ENCODE assay signal across 13 mouse cellular contexts in the genomic region with DNA sequence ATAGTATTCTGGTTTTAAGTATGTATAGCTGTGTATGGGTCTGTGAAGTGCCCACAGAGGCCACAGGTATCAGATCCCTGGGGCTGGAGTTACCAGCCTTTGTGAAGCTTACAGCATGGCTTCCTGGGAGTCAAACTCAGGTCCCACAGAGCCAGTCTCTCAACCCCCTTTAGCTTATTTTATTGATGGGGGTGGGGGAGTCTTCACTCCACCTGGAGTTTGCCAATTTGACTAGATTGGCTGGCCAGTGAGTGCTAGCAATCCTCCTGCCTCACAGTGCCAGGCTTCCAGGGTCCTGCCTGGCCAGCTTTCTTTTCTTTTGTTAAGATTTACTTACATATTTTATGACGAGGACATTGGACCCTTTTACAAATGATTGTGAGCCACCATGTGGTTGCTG. TPM values are rescaled to one million over a fixed set of nuclear protein-coding genes. Genes with fewer than 3 reads are reported as not detected.
DNase-seq lines count a peak whose midpoint lies in the region; ATAC-seq and TF ChIP-seq lines count a peak whose summit lies in the region.
"Had no signal": no experiment of that assay in that cellular context is flagged by ENCODE, and none has a peak within 500 bp of the region (broad histone marks: within the 10 kb centered on the region; RNA-seq: fewer than 3 reads in every experiment).

No protein-coding gene starts in this region.

- TF ChIP-seq POLR2A in limb, embryonic 14.5 days (IDR thresholded peaks at IDR 0.05; ENCODE audit: borderline replicate concordance, extremely low read depth, insufficient read depth, insufficient read length): no peak

- no peak overlapping the region for H3K4me2 ChIP-seq in forebrain, embryonic 12.5 days
- H3K4me2 ChIP-seq in forebrain, embryonic 11.5 days (ENCODE audit: low read depth, low read length, severe bottlenecking): no peak overlapping the region
- peak overlapping the region; percentile 80; the same call in 1 of the 2 replicates for H3K4me2 ChIP-seq in lung, embryonic 15.5 days
- 0 out of 2 replicates have a peak overlapping the region, but pooled peaks have one; percentile 66 for H3K4me2 ChIP-seq in limb, embryonic 14.5 days (replicated peaks; ENCODE audit: low read depth, low read length, severe bottlenecking)

- DNase-seq in forebrain, embryonic 11.5 days (ENCODE audit: low spot score): no peak
- DNase-seq in lung, postnatal 25 days (ENCODE audit: low spot score): no peak
- DNase-seq in limb, embryonic 14.5 days (ENCODE audit: low spot score): no peak
- DNase-seq in layer of hippocampus, postnatal 10 days (ENCODE audit: low spot score in 2 of 2): no peak
- no peak for DNase-seq in embryo, embryonic 10 days (ENCODE audit: low spot score)
- DNase-seq in left cerebral cortex, postnatal 14 days (ENCODE audit: low spot score in 2 of 2): no peak
- DNase-seq: B cell, adult 2 months; cerebellum, adult 2 months had no signal

- no peak for ATAC-seq in forebrain, embryonic 12.5 days (ENCODE audit: low FRiP score)
- ATAC-seq in forebrain, embryonic 11.5 days (replicated peaks; ENCODE audit: low FRiP score): no peak
- no peak for ATAC-seq in lung, embryonic 15.5 days (ENCODE audit: borderline replicate concordance, extremely low read depth, low FRiP score, low TSS enrichment)
- no peak for ATAC-seq in limb, embryonic 14.5 days (ENCODE audit: low FRiP score, low read depth)
- ATAC-seq: activated CD4-positive, CD25-positive, alpha-beta regulatory T cell, adult 4 months had no signal

- no peaks in the 10 kb centered on the region for H3K9me3 ChIP-seq in forebrain, embryonic 12.5 days
- no peaks in the 10 kb centered on the region for H3K9me3 ChIP-seq in forebrain, embryonic 11.5 days (ENCODE audit: control insufficient read depth, low read length)
- no peaks in the 10 kb centered on the region for H3K9me3 ChIP-seq in lung, embryonic 15.5 days
- H3K9me3 ChIP-seq in limb, embryonic 14.5 days (ENCODE audit: control insufficient read depth, low read length): no peaks in the 10 kb centered on the region
- H3K9me3 ChIP-seq: G1E; limb, embryonic 15.5 days had no signal

- peaks cover 8% of the 10 kb centered on the region; the same call in 1 of the 2 replicates for H3K27me3 ChIP-seq in forebrain, embryonic 12.5 days
- no peaks in the 10 kb centered on the region for H3K27me3 ChIP-seq in forebrain, embryonic 11.5 days (ENCODE audit: control insufficient read depth, insufficient read depth, low read length)
- H3K27me3 ChIP-seq in lung, embryonic 15.5 days: no peaks in the 10 kb centered on the region
- no peaks in the 10 kb centered on the region for H3K27me3 ChIP-seq in limb, embryonic 14.5 days (ENCODE audit: control insufficient read depth, insufficient read depth, low read length)
- H3K27me3 ChIP-seq: limb, embryonic 15.5 days had no signal

- H3K4me1 ChIP-seq in forebrain, embryonic 12.5 days: peaks cover 50% of the 10 kb centered on the region
- H3K4me1 ChIP-seq in forebrain, embryonic 11.5 days (replicated peaks; ENCODE audit: control insufficient read depth, insufficient read depth, low read length): peaks cover 12% of the 10 kb centered on the region; the same call in 1 of the 2 replicates
- peaks cover 38% of the 10 kb centered on the region for H3K4me1 ChIP-seq in lung, embryonic 15.5 days
- H3K4me1 ChIP-seq in limb, embryonic 14.5 days (ENCODE audit: control insufficient read depth, insufficient read depth, low read length): peaks cover 14% of the 10 kb centered on the region

- WGBS in forebrain, embryonic 12.5 days: 64% methylated on average over 1 of the region's 1 CpGs
- WGBS in forebrain, embryonic 11.5 days: 53% methylated on average over 1 of the region's 1 CpGs
- WGBS in lung, embryonic 15.5 days: 44% methylated on average over 1 of the region's 1 CpGs
- 55% methylated on average over 1 of the region's 1 CpGs for WGBS in limb, embryonic 14.5 days

- no peak overlapping the region for H3K9ac ChIP-seq in forebrain, embryonic 12.5 days
- no peak overlapping the region for H3K9ac ChIP-seq in forebrain, embryonic 11.5 days (ENCODE audit: low read length)
- H3K9ac ChIP-seq in lung, embryonic 15.5 days: no peak overlapping the region
- no peak overlapping the region for H3K9ac ChIP-seq in limb, embryonic 14.5 days (ENCODE audit: low read depth, low read length, severe bottlenecking)

- intact Hi-C loops in left cerebral cortex, postnatal 14 days (cut with DNase I): no loop called here

- peak overlapping the region; percentile 93; the same call in 1 of the 2 replicates for H3K27ac ChIP-seq in forebrain, embryonic 12.5 days
- H3K27ac ChIP-seq in forebrain, embryonic 11.5 days (ENCODE audit: low read depth, low read length): no peak overlapping the region
- H3K27ac ChIP-seq in lung, embryonic 15.5 days: no peak overlapping the region
- H3K27ac ChIP-seq in limb, embryonic 14.5 days (replicated peaks; ENCODE audit: low read depth, low read length): no peak overlapping the region

- no peak overlapping the region for H3K4me3 ChIP-seq in forebrain, embryonic 12.5 days (replicated peaks)
- no peak overlapping the region for H3K4me3 ChIP-seq in forebrain, embryonic 11.5 days (ENCODE audit: low read depth, low read length)
- no peak overlapping the region for H3K4me3 ChIP-seq in lung, embryonic 15.5 days
- no peak overlapping the region; the same call in 1 of the 2 replicates for H3K4me3 ChIP-seq in limb, embryonic 14.5 days (replicated peaks; ENCODE audit: low read length)

- peaks cover 5% of the 10 kb centered on the region; the same call in 1 of the 2 replicates for H3K36me3 ChIP-seq in forebrain, embryonic 12.5 days (replicated peaks)
- no peaks in the 10 kb centered on the region for H3K36me3 ChIP-seq in forebrain, embryonic 11.5 days (ENCODE audit: control insufficient read depth, insufficient read depth, low read length)
- no peaks in the 10 kb centered on the region for H3K36me3 ChIP-seq in lung, embryonic 15.5 days
- H3K36me3 ChIP-seq in limb, embryonic 14.5 days (ENCODE audit: control insufficient read depth, insufficient read depth, low read length): 0 out of 2 replicates have a peak, but pooled peaks cover 4% of the 10 kb centered on the region
- H3K36me3 ChIP-seq: G1E; limb, embryonic 15.5 days had no signal

RNA-seq across cellular contexts. Expression of a gene that starts 16.1 kb away (rescaled TPM):
- polyA plus RNA-seq in forebrain, embryonic 12.5 days (2016; fragmentation: Nextera tagmentation; extraction: Ambion mirVana): 26.1 and 31.1 TPM in 2 replicates
- polyA plus RNA-seq in forebrain, embryonic 11.5 days (2014; fragmentation: Nextera tagmentation; extraction: Ambion mirVana): 23.3 and 23.6 TPM in 2 replicates
- polyA plus RNA-seq in lung, embryonic 15.5 days (2015; fragmentation: Nextera tagmentation; extraction: Ambion mirVana): 14.8 and 16.6 TPM in 2 replicates
- polyA plus RNA-seq in limb, embryonic 14.5 days (2012; rRNA removed): 19.5 and 25.4 TPM in 2 replicates
- polyA plus RNA-seq in limb, embryonic 14.5 days (2014; fragmentation: Nextera tagmentation; extraction: Ambion mirVana): 13.7 and 15.2 TPM in 2 replicates
- 10 to 100 TPM; 45.5 to 60.7 TPM for total RNA-seq in layer of hippocampus, postnatal 10 days (2021)
- 10 to 100 TPM; 44.3 to 53.6 TPM for total RNA-seq in left cerebral cortex, postnatal 14 days (2021)
- polyA plus RNA-seq: activated CD4-positive, CD25-positive, alpha-beta regulatory T cell, adult 4 months had no signal

RNA-seq across cellular contexts. Expression of a gene that starts 50.6 kb away (rescaled TPM):
- 45.9 and 81.3 TPM in 2 replicates for polyA plus RNA-seq in forebrain, embryonic 12.5 days (2016; fragmentation: Nextera tagmentation; extraction: Ambion mirVana)
- polyA plus RNA-seq in forebrain, embryonic 11.5 days (2014; fragmentation: Nextera tagmentation; extraction: Ambion mirVana): 91.6 and 100 TPM in 2 replicates
- 58.0 and 58.8 TPM in 2 replicates for polyA plus RNA-seq in lung, embryonic 15.5 days (2015; fragmentation: Nextera tagmentation; extraction: Ambion mirVana)
- 119 and 145 TPM in 2 replicates for polyA plus RNA-seq in limb, embryonic 14.5 days (2012; rRNA removed)
- polyA plus RNA-seq in limb, embryonic 14.5 days (2014; fragmentation: Nextera tagmentation; extraction: Ambion mirVana): 47.8 and 57.2 TPM in 2 replicates
- total RNA-seq in layer of hippocampus, postnatal 10 days (2021): 10 to 100 TPM; 64.7 to 68.5 TPM
- 10 to 100 TPM; 67.2 to 69.5 TPM for total RNA-seq in left cerebral cortex, postnatal 14 days (2021)

Comparison
In these comparisons a context has a peak if more than half of its experiments do, and no peak if none do; other contexts are left out.
1. H3K4me2 ChIP-seq: peak in lung, embryonic 15.5 days (single experiment) and limb, embryonic 14.5 days (single experiment); none in forebrain, embryonic 12.5 days (single experiment) and forebrain, embryonic 11.5 days (single experiment).